Mouse (Mus musculus): ENCODE data around the gene Nudc.

Gene Nudc

DNA sequence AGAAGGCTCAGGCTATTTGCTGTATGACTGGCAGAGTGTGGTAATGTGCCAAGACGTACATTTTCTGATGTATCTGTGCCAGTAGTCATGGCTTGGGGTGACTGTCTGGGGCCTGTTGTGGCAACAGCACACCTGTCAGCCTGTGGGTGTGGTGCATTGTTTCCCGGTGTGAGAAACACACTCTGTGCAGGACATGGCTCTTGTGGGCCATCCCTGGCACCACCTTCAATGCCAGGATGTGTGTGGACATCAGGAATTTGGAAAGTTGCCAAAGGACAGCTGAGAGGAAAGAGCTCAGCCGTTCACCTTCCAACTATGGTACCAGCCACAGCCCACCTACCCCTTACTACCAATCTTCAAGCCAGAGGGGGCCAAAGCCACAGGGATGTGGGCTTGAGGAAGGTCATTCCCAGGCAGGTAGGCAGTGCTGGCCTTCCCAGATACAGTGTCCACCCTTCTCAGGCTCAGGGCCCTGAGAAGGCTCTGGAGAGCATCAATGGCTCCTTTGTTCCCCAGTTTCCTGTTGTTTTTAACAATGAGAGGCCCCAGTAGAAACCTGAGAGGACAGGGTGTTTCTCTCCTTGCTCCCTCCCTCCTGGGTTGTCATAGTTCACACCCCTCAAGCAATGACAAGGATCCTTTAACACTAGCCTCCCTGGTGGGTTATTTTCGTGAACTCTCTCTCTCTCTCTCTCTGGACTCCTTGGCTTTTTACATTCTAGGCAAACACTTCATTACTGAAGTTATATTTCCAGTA is 56.1 kb downstream of the Nudc start:
- no peak for DNase-seq (ENCODE audit: low spot score in 2 of 2)

DNA sequence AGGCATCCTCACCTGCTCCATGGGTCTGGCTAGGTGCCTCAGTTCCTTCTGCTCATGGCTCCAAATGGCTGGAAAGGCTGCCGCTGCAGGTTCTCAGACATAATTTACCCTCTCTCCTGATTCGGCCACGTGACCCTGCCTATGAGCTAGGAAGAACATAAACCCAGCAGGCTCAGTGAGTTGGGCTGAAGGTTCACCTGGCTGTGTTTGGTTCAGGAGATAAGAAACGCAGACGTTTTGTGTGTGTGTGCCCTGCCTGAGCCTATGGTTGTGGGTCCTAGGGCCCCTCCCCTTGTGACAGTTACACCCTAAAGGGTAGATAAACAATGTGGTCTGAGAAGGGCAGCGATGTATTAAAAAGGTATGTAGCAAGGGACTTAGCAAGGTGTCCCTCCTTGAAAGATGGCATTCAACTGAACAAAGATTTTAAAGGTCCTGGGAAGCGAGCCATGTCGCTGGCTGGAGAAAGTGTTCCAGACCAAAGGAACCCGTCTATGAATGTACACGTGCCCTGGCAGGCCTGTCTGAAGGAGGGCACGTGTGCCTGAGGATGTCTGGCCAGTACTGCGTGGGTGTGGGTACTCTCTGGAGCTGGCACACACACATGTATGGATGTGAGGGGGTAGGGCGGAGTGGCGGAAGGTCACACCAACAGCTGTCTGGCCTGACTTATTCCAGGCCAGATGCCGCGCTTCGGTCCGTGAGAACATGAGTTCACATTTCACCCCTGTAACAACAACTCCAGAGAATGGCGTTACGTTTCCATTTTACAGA is 57.0 kb downstream of the Nudc start:
- no peak for DNase-seq (ENCODE audit: low spot score in 2 of 2)

DNA sequence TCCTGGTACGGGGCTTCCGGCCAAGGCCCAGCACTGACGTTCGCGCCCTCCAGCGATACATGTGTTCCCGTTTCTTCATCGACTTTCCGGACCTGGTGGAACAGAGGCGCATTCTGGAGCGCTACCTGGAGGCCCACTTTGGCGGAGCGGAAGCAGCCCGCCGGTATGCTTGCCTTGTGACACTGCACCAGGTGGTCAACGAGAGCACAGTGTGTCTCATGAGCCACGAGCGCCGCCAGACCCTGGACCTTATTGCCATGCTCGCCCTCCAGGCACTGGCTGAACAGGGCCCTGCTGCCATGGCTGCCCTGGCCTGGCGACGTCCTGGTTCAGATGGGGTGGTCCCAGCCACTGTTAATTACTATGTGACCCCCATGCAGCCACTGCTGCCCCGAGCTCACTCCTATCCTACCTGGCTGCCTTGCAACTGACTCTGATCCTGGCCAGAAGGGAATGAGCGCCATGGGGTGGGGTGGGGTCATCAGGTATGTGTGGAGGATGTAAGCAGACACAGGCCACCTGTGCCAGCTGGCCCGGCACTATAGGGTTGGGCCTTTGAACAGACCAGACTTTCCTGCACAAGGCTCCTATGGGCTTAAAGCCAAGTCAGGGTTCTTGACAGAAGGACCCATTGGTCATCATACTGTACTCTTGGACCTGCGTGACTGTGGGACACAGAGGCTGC is 59.0 kb downstream of the Nudc start:
- no peak for DNase-seq (ENCODE audit: low spot score in 2 of 2)

DNA sequence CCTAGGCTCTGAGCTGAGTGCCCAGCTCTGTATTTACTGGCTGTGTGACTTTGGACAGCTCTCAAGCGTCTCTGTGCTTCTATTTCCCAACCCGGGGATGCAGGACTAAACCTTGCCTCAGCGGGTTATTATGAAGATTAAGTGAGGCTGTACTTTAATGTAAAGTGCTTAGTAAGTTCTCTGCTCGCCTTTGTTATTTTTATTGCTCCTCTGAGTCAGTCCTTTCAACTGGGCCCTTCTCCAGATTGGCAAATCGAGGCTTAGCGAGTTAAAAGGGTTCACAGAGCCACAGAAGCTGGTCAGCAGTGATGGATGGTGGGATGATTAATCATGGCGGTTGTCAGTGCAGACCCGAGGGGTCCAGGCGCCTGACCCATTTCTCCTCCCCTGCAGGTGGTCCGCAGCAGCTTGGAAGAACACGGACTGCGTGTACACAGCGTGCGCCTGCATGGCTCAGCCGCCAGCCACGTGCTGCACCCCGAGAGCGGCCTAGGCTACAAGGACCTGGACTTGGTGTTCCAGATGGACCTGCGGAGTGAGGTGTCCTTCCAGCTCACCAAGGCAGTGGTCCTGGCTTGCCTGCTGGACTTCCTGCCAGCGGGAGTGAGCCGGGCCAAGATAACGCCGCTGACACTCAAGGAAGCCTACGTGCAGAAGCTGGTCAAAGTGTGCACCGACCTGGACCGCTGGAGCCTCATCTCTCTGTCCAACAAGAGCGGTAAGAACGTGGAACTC is 59.9 kb downstream of the Nudc start:
- DNase-seq (ENCODE audit: low spot score in 2 of 2), result no peak

DNA sequence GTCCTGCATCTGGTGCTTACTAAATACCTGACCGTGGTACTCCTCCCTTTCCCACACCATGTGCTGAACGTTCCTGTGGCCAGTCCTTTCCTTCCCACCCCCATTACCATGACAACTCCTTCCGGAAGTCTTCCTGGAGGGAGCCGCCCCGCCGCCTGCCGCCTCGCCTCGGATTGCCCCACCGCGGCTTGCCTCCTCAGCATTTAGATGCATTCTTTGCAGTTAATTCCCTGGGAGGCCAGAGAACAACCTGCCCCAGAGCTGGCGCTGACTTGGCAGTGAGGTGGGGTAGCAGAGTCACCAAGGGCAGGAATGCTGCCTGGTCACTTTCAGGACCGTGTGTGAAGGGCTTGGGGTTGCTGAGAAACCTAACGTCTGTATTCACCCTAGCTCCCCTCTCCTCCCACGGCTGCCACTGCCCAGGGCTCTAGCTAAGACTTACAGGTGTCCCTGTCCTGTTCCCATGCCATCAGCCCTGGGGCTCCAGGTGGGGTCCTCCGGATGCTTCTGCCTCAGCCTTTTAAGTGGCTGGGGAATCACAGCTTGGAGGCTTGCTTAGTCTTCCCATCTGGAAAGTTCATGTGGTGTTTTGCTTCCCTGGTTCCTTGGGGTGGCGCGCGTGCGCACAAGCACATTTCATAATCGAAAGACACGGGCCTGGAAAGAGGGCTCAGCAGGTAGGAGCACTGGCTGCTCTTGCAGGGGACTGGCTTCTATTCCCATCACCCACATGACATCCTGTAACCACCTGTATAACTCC is 61.4 kb downstream of the Nudc start:
- no peak for DNase-seq (ENCODE audit: low spot score in 2 of 2)

Data from cerebellum, postnatal 4 days (tissue).